Mouse (Mus musculus): ENCODE data around the gene Fgfr2.

Gene Fgfr2

GRCm38 (mm10) chr7:130261684-130262527 lies 2861.2 kb downstream of the Fgfr2 start:
- no peak for DNase-seq (ENCODE audit: low spot score)

- DNase-seq (ENCODE audit: low spot score), result no peak
Measured at GRCm38 (mm10) chr7:130260905-130261683, 2862.1 kb downstream of the Fgfr2 start.

DNA sequence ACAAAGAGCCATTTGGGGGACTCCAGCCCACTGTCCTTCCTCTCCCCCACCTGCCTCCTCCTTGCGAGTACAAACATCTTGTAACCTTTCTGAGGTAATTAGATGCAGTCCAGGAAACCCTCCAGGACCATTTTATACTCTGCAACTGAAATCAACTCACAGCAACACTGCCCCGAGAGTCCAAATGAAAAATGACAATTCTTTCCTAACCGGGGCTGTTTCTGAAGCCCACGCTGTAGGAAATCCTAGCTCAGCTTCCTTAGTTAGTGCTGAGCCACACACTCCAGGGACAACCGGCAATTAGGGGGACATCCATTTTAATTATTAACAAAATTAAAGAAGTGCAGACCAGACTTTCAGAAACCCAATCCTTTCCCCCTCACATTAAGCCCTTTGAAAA lies 2863.1 kb downstream of the Fgfr2 start:
- no peak for DNase-seq (ENCODE audit: low spot score)

DNA sequence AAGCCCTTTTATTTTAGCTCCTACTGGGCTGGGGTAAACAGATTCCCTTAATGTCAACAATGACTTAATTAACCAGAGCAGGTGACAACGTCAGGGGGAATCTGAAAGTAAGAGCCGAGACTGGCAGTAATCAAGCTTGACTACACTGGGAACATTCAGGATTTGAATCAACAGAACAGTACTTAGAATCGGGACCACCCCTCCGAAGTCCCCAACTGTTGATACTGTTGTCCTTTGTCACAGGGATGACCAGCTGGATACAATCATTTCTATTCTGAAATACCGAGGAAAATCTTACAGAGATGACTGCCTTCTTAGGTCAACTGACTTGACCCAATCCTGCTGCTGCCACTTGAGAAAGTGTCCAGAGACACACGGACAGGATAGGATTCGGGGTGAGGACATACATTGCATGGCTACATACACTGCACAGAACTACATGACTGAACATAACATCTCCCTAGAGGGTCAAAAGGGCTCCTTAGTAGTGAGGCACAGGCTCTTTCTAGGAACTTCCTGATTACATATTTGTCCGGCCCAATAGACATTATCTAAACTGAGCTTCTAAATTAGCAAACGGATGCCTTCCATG lies 2864.3 kb downstream of the Fgfr2 start:
- DNase-seq (ENCODE audit: low spot score), result no peak

GRCm38 (mm10) chr7:130257991-130258703 lies 2865.0 kb downstream of the Fgfr2 start:
- DNase-seq (ENCODE audit: low spot score), result no peak

DNA sequence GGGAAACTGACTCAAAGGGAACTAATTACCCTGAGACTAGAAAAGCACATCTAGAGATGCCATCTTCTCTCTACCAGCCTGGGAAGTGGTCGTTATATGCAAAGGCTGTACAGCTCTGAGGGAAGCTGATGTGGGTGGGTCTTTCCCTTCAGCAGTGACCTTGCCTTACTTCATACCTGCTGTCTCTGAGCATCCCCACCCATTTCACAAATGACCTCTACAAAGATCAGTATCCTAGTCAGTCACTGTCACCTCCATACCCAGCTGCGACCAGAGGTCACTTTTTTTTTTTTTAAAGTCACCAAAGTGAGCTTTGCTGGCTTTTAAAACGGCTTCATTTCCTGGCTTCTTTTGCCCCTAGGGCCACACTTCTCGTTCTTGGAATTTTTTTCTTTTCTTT lies 2869.9 kb downstream of the Fgfr2 start:
- DNase-seq (ENCODE audit: low spot score), result no peak

GRCm38 (mm10) chr7:130251936-130252523 lies 2871.1 kb downstream of the Fgfr2 start:
- no peak for DNase-seq (ENCODE audit: low spot score)

DNA sequence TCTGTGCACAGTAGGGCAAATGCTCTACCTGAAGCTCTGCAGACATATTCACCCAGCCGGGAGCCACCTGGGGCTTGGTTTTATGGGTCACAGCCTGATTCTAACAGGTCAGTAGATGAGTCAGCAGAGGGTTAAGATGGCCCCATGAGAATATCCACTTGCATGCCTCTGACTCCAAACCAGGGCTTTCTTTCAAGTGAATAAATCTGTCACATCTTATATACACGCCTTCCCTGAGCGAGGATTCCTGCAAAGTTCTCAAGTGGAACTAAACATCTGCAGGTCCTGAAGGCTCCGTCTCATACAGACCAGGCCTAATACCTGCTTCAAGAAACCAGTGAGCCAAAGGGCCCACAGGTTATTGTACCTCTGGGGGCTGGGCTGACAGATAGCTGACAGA lies 2872.2 kb downstream of the Fgfr2 start:
- no peak for DNase-seq (ENCODE audit: low spot score)

GRCm38 (mm10) chr7:130248403-130248802 lies 2874.7 kb downstream of the Fgfr2 start:
- peak; percentile 51 for DNase-seq (ENCODE audit: low spot score)

GRCm38 (mm10) chr7:130247831-130248230 lies 2875.3 kb downstream of the Fgfr2 start:
- no peak for DNase-seq (ENCODE audit: low spot score)

DNA sequence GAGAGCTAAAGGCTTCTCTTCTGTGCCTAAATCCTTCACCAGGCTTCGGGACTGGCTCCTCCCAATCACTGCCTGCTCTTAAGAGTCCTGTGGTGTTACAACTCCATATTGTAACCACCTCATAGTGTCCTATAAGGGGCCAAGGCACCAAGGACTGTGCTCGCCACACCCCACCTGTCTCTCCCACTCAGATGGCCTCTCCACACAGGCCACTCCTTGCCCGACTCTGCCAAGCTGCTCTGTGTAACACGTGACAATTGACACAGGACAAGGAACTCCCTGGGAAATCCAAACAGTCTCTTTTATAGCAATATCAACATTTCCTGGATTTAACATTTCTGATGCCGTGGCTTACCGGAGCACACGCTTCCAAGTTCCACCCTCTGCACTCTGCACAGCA lies 2876.7 kb downstream of the Fgfr2 start:
- peak; percentile 85 for DNase-seq (ENCODE audit: low spot score)

DNA sequence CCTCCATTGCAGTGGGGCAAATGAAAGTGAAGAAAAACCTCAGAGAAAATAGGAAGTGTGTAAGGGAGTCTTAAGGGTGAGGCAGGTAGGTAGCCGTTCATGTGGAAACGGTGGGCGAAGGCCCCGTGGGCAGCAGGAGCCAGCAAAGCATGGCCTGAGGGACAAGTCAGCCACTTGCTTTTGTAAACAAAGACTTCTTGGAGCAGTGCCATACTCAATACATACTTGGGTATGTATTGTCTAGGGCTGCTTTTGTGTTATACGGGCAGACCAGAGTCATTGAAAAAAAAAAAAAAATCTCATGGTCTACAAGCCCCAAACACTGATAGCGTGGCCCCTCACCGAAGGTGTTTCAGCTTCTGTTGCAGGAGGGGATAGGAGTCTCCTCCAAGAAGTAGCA lies 2878.6 kb downstream of the Fgfr2 start:
- no peak for DNase-seq (ENCODE audit: low spot score)

DNA sequence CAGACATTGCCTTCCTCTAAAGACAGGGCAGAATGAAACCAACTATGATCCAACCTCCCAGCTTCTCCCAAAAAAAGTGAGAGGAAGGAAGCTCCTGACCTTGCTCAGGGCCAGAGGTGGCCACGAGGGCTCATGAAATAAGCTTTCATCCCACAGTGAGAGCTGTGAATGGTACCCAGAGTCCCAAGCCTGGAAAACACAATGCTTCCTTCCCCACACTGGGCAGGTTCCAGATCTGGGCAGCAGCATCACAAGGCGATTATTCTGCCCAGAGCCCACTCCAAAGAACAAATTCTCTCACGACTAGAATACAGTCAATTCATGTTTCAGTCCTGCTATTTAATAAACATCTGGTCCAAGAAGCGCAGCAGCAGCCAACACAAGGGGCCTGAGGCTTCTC lies 2879.3 kb downstream of the Fgfr2 start:
- no peak for DNase-seq (ENCODE audit: low spot score)

GRCm38 (mm10) chr7:130240191-130240590 lies 2883.0 kb downstream of the Fgfr2 start:
- DNase-seq (ENCODE audit: low spot score), result no peak

- DNase-seq (ENCODE audit: low spot score), result no peak
Measured at GRCm38 (mm10) chr7:130237244-130237643, 2885.9 kb downstream of the Fgfr2 start.

- no peak for DNase-seq (ENCODE audit: low spot score)
Measured at GRCm38 (mm10) chr7:130233777-130234176, 2889.4 kb downstream of the Fgfr2 start.

DNA sequence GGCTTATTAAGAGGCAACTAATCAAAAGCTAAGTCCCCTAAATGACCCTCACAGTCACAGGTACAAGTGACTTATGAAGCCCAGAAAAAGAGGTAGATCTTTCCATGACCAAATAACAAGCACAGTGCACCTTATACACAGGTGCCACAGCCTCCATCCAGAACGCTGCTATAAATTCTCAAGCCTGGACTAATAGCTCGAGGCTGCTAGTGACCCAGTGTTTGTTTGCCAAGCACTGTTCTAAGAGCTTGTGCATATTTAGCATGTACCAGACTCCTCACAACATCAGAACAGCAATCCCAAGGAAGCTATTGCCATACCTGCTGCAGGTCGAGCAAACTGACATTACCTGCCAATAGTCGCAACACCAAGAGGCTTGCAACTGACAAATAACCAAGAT lies 2893.1 kb downstream of the Fgfr2 start:
- no peak for DNase-seq (ENCODE audit: low spot score)

GRCm38 (mm10) chr7:130225227-130225626 lies 2897.9 kb downstream of the Fgfr2 start:
- DNase-seq (ENCODE audit: low spot score), result no peak

- DNase-seq (ENCODE audit: low spot score), result no peak
Measured at GRCm38 (mm10) chr7:130222633-130223354, 2900.4 kb downstream of the Fgfr2 start.

DNA sequence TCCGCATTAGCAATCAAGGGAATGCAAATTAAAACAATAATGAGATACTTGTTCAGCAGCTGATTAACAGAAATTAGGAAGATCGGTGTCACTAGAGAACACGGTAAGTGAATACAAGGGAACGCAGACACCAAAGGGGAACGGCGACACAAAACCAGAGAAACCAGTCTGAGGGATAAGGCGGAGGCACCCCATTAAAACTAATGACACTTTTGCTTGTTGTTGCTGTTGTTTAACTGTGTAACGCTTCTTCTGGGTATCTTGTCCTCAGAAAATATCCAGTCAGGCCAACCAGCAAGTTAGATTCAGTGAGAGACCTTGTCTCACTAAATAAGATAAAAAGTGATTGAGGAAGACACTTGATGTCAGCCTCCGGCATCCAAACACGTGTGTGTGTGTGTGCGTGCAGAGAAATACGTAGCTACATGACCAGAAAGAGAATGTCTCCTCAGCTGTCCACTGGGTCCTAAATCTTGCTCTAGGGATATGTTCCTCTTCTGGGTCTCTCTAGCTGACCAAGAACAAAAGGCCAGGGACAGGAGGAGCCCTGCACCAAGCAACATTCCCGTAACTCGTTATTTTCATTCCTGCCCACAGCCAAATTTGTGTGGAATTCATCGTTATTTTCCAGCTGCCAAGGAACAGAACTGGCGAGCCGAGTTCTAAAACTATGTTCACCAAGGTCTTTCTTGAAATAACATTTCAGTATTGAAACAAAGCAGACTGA lies 2901.3 kb downstream of the Fgfr2 start:
- DNase-seq (ENCODE audit: low spot score), result peak; percentile 18

Measured in lung, postnatal 25 days (tissue).